Mouse (Mus musculus) CH12.LX (cell line): ENCODE results near the gene Ppm1n. TPM values are rescaled to one million over a fixed set of nuclear protein-coding genes. Genes with fewer than 3 reads are reported as not detected.

Experiments used
- DNase-seq: peaks from one replicate; pipeline ENCODE4 v3.0.0-alpha.2; 2013; ENCODE audit errors: extremely low read depth
- H3K27ac ChIP-seq: 2 replicates; pipeline ENCODE4 v1.5.1; 2012; ENCODE audit warnings: low read depth, mild to moderate bottlenecking, control low read depth, moderate library complexity; ENCODE audit not compliant: insufficient read depth
- H3K27me3 ChIP-seq: replicated peaks from 2 replicates; pipeline ENCODE3; 2012; ENCODE audit warnings: inconsistent platforms
- H3K36me3 ChIP-seq, 2 experiments: replicated peaks in 1 of 2; 2 replicates each; pipeline versions ENCODE3 to v1.6.1; 2012; ENCODE audit warnings: inconsistent platforms in 1 of 2, low read length in 1 of 2, mild to moderate bottlenecking in 1 of 2, mixed read lengths in 1 of 2, moderate library complexity in 1 of 2; ENCODE audit not compliant: control insufficient read depth in 1 of 2, insufficient read depth in 1 of 2
- H3K4me1 ChIP-seq, 2 experiments: 2 replicates each; pipeline ENCODE4 v1.6.1; 2012; ENCODE audit warnings: inconsistent platforms in 1 of 2, moderate library complexity in 1 of 2; ENCODE audit not compliant: insufficient read depth in 2 of 2, control insufficient read depth in 1 of 2
- H3K4me2 ChIP-seq: 2 replicates; pipeline ENCODE4 v1.6.1; 2012; ENCODE audit warnings: low read depth, mild to moderate bottlenecking, control low read depth; ENCODE audit not compliant: poor library complexity, insufficient read depth, severe bottlenecking
- H3K4me3 ChIP-seq, 3 experiments: fragments of 150-350 bp in 1 of 3; sonication (generic) in 1 of 3; replicated peaks in 1 of 3; 2 replicates each; pipeline versions ENCODE3 to v1.5.1; 2011 to 2012; ENCODE audit warnings: low read depth in 2 of 3, low read length in 2 of 3, mild to moderate bottlenecking in 2 of 3, moderate library complexity in 2 of 3, control low read depth in 1 of 3, improper control_type of control experiment in 1 of 3, inconsistent platforms in 1 of 3, mixed read lengths in 1 of 3; ENCODE audit not compliant: poor library complexity in 1 of 3
- H3K79me2 ChIP-seq: replicated peaks from 2 replicates; pipeline ENCODE4 v1.6.1; 2012; ENCODE audit warnings: mild to moderate bottlenecking, moderate library complexity; ENCODE audit not compliant: control insufficient read depth, poor library complexity, insufficient read depth, severe bottlenecking; ENCODE audit errors: extremely low read depth
- H3K9ac ChIP-seq: 2 replicates; pipeline ENCODE4 v1.6.1; 2012; ENCODE audit warnings: low read depth, mild to moderate bottlenecking, control low read depth, moderate library complexity; ENCODE audit not compliant: insufficient read depth
- H3K9me3 ChIP-seq: replicated peaks from 2 replicates; pipeline ENCODE3; 2012; ENCODE audit warnings: low read length, inconsistent platforms, mixed read lengths
- BHLHE40 ChIP-seq: IDR thresholded peaks from 2 replicates; pipeline ENCODE4 v1.6.1; 2011; ENCODE audit warnings: mild to moderate bottlenecking, low read depth, low read length, improper control_type of control experiment
- CHD1 ChIP-seq: IDR thresholded peaks from 2 replicates; pipeline ENCODE4 v1.6.1; 2012; ENCODE audit warnings: low read depth, low read length, improper control_type of control experiment, inconsistent platforms
- CHD2 ChIP-seq: IDR thresholded peaks from 2 replicates; pipeline ENCODE4 v1.6.1; 2011; ENCODE audit warnings: low read length, improper control_type of control experiment
- CTCF ChIP-seq, 2 experiments: IDR thresholded peaks in 1 of 2; conservative IDR thresholded peaks in 1 of 2; 2 replicates each; pipeline ENCODE4 v1.5.1; 2011 to 2012; ENCODE audit warnings: low read depth in 2 of 2, low read length in 2 of 2, improper control_type of control experiment in 1 of 2, inconsistent platforms in 1 of 2, mild to moderate bottlenecking in 1 of 2, moderate library complexity in 1 of 2
- EP300 ChIP-seq: IDR thresholded peaks from 2 replicates; pipeline ENCODE4 v1.6.1; 2011; ENCODE audit warnings: low read length, improper control_type of control experiment
- ETS1 ChIP-seq: conservative IDR thresholded peaks from 2 replicates; pipeline ENCODE4 v1.6.1; 2012; ENCODE audit warnings: low read depth, mild to moderate bottlenecking, inconsistent platforms, low read length, improper control_type of control experiment, moderate library complexity
- IRF4 ChIP-seq: IDR thresholded peaks from 2 replicates; pipeline ENCODE4 v1.6.1; 2014; ENCODE audit warnings: low read depth, mild to moderate bottlenecking, inconsistent platforms, low read length, improper control_type of control experiment
- KAT2A ChIP-seq: IDR thresholded peaks from 2 replicates; pipeline ENCODE4 v1.6.1; 2012; ENCODE audit warnings: low read length, improper control_type of control experiment, inconsistent platforms; ENCODE audit not compliant: insufficient replicate concordance
- MAX ChIP-seq: IDR thresholded peaks from 2 replicates; pipeline ENCODE4 v1.6.1; 2011; ENCODE audit warnings: low read length, improper control_type of control experiment
- MAZ ChIP-seq: IDR thresholded peaks from 2 replicates; pipeline ENCODE4 v1.6.1; 2012; ENCODE audit warnings: low read depth, mild to moderate bottlenecking, inconsistent platforms, low read length, improper control_type of control experiment, moderate library complexity
- MEF2A ChIP-seq: IDR thresholded peaks from 2 replicates; pipeline ENCODE4 v1.6.1; 2014; ENCODE audit warnings: low read depth, mild to moderate bottlenecking, inconsistent platforms, low read length, improper control_type of control experiment, borderline replicate concordance
- MYC ChIP-seq: IDR thresholded peaks from 2 replicates; pipeline ENCODE4 v1.6.1; 2011; ENCODE audit warnings: low read depth, mild to moderate bottlenecking, improper control_type of control experiment, low read length
- NELFE ChIP-seq: IDR thresholded peaks from 2 replicates; pipeline ENCODE4 v1.6.1; 2011; ENCODE audit warnings: low read depth, low read length, improper control_type of control experiment
- NRF1 ChIP-seq: IDR thresholded peaks from 2 replicates; pipeline ENCODE4 v1.6.1; 2014; ENCODE audit warnings: low read depth, mild to moderate bottlenecking, inconsistent platforms, low read length, improper control_type of control experiment, moderate library complexity
- PAX5 ChIP-seq: IDR thresholded peaks from 2 replicates; pipeline ENCODE4 v1.6.1; 2012; ENCODE audit warnings: low read length, inconsistent platforms, mixed read lengths
- POLR2A ChIP-seq: IDR thresholded peaks from 2 replicates; pipeline ENCODE4 v1.6.1; 2011; ENCODE audit warnings: low read depth, mild to moderate bottlenecking, improper control_type of control experiment, low read length
- POLR2AphosphoS2 ChIP-seq: IDR thresholded peaks from 2 replicates; pipeline ENCODE4 v1.6.1; 2011; ENCODE audit warnings: low read depth, low read length, improper control_type of control experiment
- RAD21 ChIP-seq: IDR thresholded peaks from 2 replicates; pipeline ENCODE4 v1.6.1; 2011; ENCODE audit warnings: low read depth, mild to moderate bottlenecking, low read length, improper control_type of control experiment, moderate library complexity
- RCOR1 ChIP-seq: conservative IDR thresholded peaks from 2 replicates; pipeline ENCODE4 v1.6.1; 2012; ENCODE audit warnings: low read depth, mild to moderate bottlenecking, inconsistent platforms, low read length, improper control_type of control experiment
- SIN3A ChIP-seq: IDR thresholded peaks from 2 replicates; pipeline ENCODE4 v1.6.1; 2012; ENCODE audit warnings: low read length, improper control_type of control experiment, inconsistent platforms
- TBP ChIP-seq: conservative IDR thresholded peaks from 2 replicates; pipeline ENCODE4 v1.6.1; 2011; ENCODE audit warnings: low read depth, low read length, improper control_type of control experiment
- TCF12 ChIP-seq: IDR thresholded peaks from 2 replicates; pipeline ENCODE4 v1.6.1; 2014; ENCODE audit warnings: low read depth, mild to moderate bottlenecking, inconsistent platforms, low read length, improper control_type of control experiment
- USF2 ChIP-seq: conservative IDR thresholded peaks from 2 replicates; pipeline ENCODE4 v1.6.1; 2011; ENCODE audit warnings: low read depth, low read length, improper control_type of control experiment
- ZC3H11A ChIP-seq: IDR thresholded peaks from 2 replicates; pipeline ENCODE4 v1.6.1; 2012; ENCODE audit warnings: low read depth, mild to moderate bottlenecking, inconsistent platforms, low read length, improper control_type of control experiment
- ZMIZ1 ChIP-seq: IDR thresholded peaks from 2 replicates; pipeline ENCODE4 v1.6.1; 2012; ENCODE audit warnings: low read depth, mild to moderate bottlenecking, inconsistent platforms, low read length, improper control_type of control experiment
- dilution Hi-C: fragments of 300-500 bp; cut with MboI; formaldehyde crosslinking; loops from 2 replicates; pipeline ENCODE4 v1.14.3; 2020; ENCODE audit warnings: low sequenced_read_pairs; ENCODE audit not compliant: extremely low pct_unique_long_range_greater_than_20kb, extremely low pct_ligation_motif_present
- in situ Hi-C: fragments of 300-500 bp; cut with MboI; formaldehyde crosslinking; loops from 3 replicates; pipeline ENCODE4 v1.14.3; 2019; ENCODE audit warnings: low sequenced_read_pairs, low pct_ligation_motif_present, low pct_unique_long_range_greater_than_20kb, mixed read lengths
- polyA plus RNA-seq: library from polyadenylated mRNA; unstranded; fragments of >175 nt; gene quantifications from 2 replicates; pipeline ENCODE4 v1.2.1, GENCODE M21; 2012; ENCODE audit warnings: low read depth; ENCODE audit not compliant: insufficient read length
- total RNA-seq, 2 experiments: library from RNA; depleted of rRNA; stranded (reverse); fragments of 300-350 nt in 1 of 2; fragments of >200 nt in 1 of 2; gene quantifications; 2 replicates each; pipeline ENCODE4 v1.2.3; 2012 to 2014

Ppm1n gene
- total and polyA plus RNA-seq, 3 experiments, result not detected

DNA sequence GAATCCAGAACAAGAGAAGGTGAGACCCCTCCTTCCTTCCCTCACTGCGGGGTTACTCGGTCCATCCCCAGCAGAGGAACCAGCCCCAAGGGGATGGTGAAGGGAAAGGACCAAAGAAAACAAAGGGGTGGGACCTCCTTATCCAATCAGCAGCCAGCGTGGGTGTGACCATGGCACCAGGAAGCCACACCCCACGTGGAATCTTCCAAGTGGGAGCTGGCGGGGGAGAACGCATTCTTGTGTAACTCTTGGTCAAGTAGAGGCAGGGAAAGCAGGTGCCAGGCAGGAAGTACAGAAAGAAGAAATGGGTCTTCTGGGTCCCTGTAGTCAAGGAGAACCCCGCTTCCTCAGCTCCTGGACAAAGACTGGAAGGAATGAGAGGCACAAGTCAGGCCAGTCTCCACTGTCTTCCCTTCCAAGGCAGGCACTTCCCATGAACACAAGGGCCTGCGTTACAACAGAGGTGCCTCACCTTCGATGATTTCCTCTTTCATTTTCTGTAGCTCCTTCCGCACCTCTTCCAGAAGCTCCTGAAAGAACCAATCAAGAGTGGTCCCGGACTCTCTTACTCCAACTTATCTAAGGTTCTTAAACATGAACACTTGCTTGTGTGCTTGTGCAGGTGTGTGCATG lies 22.4 kb downstream of the Ppm1n start:
- Histone ChIP-seq H3K9me3 (no peaks in the 10 kb centered on the region), H3K9ac (no peak overlapping the region), H3K4me1 (peaks cover 2 to 30% of the 10 kb centered on the region in 2 experiments; a peak in 3 of 4 replicates), H3K27ac (no peak overlapping the region), H3K79me2 (no peaks in the 10 kb centered on the region), H3K4me2 (no peak overlapping the region), H3K36me3 (peaks cover 63 to 90% of the 10 kb centered on the region in 2 experiments), H3K27me3 (no peaks in the 10 kb centered on the region), H3K4me3 (no peak overlapping the region)
- peak; percentile 69 for DNase-seq
- in situ Hi-C loops (no loop called here), dilution Hi-C loops (no loop called here)
- TF ChIP-seq MAZ (no peak), EP300 (no peak), PAX5 (no peak), USF2 (no peak), POLR2AphosphoS2 (no peak), SIN3A (no peak), MAX (no peak)

DNA sequence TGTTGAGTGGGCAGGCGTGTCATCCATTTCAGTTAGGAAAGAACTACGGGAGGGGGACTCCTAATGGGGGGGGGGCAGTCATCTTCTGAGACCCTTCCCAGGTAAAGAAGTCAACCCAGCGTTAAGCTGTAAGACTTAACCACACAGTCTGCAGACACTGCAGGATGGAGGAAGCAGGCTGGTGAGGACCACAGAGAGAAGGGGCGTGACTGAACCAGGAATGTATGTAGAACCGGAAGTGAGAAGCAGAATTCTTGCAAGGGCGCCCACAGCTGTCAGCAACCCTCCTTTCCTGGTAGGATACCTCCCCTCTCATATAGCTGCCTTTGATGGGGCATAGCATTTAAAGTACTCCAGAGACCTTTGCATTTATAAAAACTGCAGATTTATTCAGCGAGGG lies 23.3 kb downstream of the Ppm1n start:
- no peak overlapping the region for H3K4me2 ChIP-seq
- no peak for TF ChIP-seq SIN3A
- no peak for TF ChIP-seq CTCF (conservative IDR thresholded peaks at IDR 0.05 in 1 of 2, IDR thresholded peaks at IDR 0.05 in 1 of 2; ENCODE audit: low read depth in 2 of 2, low read length in 2 of 2)
- no peak for TF ChIP-seq CHD2
- no peak for TF ChIP-seq POLR2A
- no peak for TF ChIP-seq RCOR1
- TF ChIP-seq NELFE, result no peak
- TF ChIP-seq TBP, result no peak
- TF ChIP-seq MEF2A, result no peak
- TF ChIP-seq RAD21, result no peak
- H3K9ac ChIP-seq, result no peak overlapping the region
- H3K27me3 ChIP-seq, result no peaks in the 10 kb centered on the region
- H3K79me2 ChIP-seq, result no peaks in the 10 kb centered on the region
- peaks cover 2 to 24% of the 10 kb centered on the region in 2 experiments; a peak in 3 of 4 replicates for H3K4me1 ChIP-seq
- no peak for DNase-seq
- dilution Hi-C loops (no loop called here), in situ Hi-C loops (no loop called here)
- H3K27ac ChIP-seq, result no peak overlapping the region
- H3K9me3 ChIP-seq, result no peaks in the 10 kb centered on the region
- H3K4me3 ChIP-seq, result no peak overlapping the region
- H3K36me3 ChIP-seq, result peaks cover 55 to 84% of the 10 kb centered on the region in 2 experiments

DNA sequence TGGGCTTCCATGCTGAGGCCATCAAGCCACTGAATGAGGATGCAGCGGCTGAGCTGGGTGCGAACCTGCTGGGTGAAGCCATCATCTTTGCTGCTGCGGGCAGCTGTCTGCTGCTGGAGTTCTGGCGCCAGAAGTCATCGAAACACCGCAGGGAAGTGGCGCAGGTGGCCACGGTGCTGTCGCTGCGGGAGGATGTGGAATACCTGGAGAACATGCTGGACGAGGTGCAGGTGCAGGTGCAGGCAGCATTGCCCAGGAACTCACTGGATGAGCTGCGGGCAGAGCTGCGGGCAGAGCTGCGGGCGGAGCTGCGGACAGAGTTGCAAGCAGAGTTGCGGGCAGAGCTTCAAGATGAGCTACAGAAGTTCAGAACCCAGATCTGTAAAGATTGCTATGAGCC lies 24.5 kb downstream of the Ppm1n start:
- TF ChIP-seq NELFE (no peak), ZMIZ1 (no peak), NRF1 (no peak), CHD1 (no peak), TCF12 (no peak), POLR2AphosphoS2 (no peak), ETS1 (no peak), EP300 (no peak), IRF4 (no peak), SIN3A (no peak), ZC3H11A (no peak), MEF2A (no peak), KAT2A (no peak), RAD21 (no peak), RCOR1 (no peak), MAZ (no peak), BHLHE40 (no peak), MYC (no peak), PAX5 (no peak), POLR2A (no peak)
- Histone ChIP-seq H3K27ac (no peak overlapping the region), H3K4me2 (no peak overlapping the region), H3K36me3 (peaks cover 46 to 79% of the 10 kb centered on the region in 2 experiments), H3K9ac (no peak overlapping the region), H3K79me2 (no peaks in the 10 kb centered on the region), H3K27me3 (no peaks in the 10 kb centered on the region), H3K4me3 (no peak overlapping the region), H3K9me3 (no peaks in the 10 kb centered on the region), H3K4me1 (peaks cover 2 to 24% of the 10 kb centered on the region in 2 experiments; a peak in 3 of 4 replicates)
- dilution Hi-C loops (no loop called here), in situ Hi-C loops (no loop called here)
- no peak for DNase-seq
